Mouse (Mus musculus): ENCODE measurements around the gene Myo3a. TPM values are rescaled to one million over a fixed set of nuclear protein-coding genes. Genes with fewer than 3 reads are reported as not detected.
"Not testable (repeated sequence)": the region's sequence is repeated elsewhere in the genome, so short reads cannot be mapped to it uniquely, and the experiment has no call there.

The Myo3a gene
- not detected for polyA plus RNA-seq (2017; shearing (Covaris generic))

DNA sequence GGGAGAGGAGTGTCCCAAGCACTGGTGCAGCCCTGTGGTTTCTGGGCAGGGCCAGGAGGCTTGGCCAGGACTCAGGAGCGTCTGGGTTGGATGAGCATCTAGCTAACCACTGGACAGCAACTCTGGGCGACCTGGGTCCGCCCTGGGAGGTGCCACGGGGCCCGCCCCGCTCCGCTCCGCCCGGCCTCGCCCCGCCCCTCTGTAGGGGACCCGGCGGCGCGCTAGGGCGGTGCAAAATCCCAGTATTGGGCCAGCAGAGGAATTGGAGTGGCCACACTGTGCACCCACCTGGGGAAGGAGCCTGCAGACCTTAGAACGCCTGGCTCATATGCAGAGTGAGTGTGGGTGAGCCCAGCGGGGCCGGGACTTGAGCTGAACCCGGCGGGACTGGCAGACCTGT, at the start of gene Myo3a:
TSS of gene Myo3a (plus strand) at position 196 of the 400 bp plus-strand sequence.
- no peak for ATAC-seq

DNA sequence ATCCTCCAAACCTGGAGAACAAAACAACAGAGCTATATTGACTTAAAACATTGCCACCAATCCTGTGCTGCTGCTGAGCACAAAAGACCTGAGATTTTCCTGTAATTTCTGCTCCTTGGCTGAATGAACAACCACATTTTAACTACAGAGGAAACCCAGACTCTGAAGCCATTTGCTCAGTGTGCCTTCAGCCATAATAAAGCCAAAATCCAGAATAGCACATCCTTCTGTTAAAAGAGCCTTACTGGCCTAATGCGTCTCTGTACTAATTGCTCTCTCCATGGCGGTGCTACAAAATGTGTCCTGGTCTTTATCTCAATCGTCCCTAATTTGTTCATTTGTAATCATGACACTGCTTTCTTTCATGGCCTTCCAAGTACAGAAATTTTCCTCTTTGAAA, 23.2 kb downstream of the Myo3a start:
- ATAC-seq: no peak

DNA sequence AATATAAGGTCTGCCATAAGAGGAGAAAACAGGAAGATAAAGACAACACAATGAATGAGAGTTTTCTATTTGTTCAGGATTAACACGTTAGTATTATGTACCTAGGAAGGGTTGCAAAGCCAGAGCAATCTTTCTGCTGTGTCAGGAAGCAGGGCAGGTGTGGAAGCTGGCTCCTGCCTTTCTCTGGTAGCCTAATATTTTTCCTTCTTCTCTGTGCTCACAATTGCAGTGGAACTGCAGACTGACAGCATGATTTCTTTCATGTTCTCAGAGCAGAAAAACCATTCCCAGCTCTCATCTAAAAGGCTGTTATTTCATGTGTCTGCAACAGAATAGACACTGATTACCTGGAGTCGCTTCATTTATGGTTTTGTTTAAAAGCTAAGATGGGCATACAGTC, 23.7 kb downstream of the Myo3a start:
- no peak for ATAC-seq

DNA sequence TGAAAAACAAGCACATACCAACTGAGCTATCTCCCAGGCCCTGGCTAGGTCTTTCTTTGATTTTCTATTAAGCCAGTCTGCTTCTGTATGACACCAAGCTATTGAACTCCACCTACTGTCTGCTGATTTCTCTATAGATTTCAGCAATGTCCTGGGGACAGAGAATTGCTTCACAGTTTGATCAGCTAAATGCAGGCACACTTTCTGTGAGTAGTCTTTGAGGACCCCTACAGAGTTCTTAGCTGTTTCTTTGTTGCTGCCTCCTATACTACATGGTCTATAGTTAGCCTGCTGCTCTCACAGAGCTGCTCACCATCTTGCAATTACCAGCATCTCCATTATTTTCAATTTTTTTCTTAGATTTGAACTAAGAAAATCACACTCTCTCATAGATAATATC, 28.3 kb downstream of the Myo3a start:
- no peak for ATAC-seq

DNA sequence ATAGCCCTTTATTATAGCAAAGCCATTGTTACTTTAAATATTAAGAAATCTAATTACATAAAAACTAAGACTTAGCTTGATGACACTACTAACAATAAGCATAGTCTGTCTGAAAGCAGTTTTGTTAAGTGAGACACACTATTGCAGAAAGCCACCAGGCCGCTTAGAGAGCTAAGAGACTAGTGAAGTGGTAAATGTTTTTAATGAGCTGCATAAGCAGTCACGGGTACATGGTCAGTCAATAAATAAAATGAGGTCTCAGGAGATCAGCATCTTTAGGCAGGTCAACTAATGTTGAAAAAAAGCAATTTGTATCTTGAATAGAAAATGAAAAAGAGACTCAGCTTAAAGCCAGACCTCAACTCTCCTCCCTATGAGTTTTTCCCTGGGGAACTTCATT, 44.3 kb downstream of the Myo3a start:
- ATAC-seq: no peak

DNA sequence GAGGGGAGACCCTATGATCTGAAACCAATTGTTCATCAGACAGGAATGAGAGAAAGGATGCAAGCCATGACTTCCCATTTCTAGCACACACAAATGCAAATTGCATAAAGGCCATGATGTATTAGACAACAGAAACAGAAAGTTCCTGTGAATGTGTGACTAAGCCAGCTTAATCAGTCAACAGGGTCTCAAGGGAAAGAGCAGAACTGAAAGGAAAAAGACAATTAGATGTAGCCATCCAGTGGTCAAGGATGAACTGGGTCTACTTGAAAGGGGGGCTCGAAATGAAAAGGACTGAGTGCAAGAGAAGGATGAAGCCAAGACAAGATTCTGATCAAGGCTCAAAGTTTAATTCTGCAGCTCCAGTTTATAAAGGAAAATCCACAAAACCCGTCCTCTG, 58.1 kb downstream of the Myo3a start:
- no peak for ATAC-seq

DNA sequence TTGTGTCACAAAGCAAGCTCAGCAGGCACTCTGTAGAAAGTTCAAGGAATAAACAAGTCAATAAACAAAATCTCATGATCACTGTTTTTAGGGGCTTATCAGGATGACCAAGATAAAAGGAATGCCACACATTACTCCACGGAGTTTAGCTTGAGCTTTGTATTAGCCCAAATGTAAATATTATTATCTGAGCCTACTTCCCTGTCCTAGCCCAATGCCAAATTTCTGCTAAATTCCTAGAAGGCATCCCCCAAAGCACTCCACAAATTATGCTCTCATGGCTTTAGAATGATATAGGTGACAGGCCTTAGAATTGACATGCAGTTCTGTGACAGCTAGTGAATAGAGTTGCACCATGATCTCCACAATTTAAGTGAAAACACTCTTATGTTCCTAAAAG, 58.5 kb downstream of the Myo3a start:
- no peak for ATAC-seq

DNA sequence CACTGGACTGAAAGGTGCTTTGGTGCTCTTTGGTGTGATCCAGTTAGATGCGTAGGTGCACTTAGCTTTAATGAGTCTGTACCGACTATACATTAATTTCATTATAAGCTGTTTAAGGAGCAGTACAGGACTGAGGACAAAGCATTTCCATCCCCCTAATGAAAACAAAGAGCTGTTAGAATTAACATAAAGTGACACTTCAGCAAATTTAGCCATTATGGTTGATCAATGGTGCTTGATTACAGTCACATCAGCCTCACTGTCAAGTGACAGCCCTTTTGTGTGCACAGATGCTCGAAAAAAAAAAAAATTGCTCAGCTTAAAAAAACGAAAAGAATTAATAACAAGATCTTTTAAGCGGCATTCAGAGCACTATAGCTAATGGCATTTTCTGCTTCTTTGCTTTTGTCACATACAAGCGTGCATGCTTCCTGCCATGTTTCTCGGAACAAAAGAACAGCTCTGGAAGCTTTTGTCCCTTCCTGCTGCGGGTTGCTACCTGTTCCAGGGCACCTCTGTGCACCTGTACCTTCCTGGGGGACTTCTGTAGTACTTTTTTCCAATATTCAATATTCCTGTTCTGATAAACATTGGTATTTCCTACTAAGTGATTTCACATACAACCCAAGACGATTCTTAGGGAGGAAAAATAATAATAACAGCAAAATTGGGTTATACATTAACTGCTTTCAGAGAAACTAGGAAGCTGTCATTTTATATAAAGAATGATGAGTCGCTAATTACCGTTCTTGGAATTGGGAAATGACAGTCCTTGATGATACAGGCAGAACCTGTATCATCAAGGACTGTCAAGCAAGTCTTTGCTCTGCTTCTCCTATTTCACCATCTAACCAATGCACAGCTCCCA, 66.5 kb downstream of the Myo3a start:
- ATAC-seq: no peak

DNA sequence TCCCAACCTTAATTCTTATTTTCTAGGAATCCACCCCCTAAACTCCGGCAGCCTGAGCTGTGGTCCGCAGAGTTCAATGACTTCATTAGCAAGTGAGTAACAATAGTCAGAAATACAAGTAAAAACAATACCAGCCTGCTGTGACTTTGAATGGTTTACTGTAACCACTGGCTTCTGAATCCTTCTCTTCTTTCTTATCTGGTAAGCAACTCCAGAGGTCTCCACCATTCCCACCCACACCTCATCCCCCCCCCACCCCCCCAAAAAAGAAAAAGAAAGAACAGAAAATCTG, 67.1 kb downstream of the Myo3a start:
- no peak for ATAC-seq

DNA sequence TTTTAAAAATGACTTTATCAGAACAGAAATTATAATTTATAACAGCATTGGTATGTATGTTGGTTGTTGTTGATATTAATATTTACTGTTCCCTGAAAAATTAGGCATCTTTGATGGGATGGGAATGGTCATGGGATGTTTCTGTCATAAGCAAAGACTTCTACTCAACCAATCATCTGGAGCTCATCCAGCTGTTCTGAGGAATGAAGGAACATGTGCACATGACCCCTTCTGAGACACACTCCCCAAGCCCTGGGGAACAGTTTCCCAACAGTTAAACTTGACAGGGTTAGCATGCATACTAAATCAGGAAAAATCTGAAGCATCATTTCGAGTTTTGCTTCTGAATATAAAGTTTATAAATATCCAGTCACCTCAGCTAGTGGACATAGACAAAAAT, 70.6 kb downstream of the Myo3a start:
- no peak for ATAC-seq

DNA sequence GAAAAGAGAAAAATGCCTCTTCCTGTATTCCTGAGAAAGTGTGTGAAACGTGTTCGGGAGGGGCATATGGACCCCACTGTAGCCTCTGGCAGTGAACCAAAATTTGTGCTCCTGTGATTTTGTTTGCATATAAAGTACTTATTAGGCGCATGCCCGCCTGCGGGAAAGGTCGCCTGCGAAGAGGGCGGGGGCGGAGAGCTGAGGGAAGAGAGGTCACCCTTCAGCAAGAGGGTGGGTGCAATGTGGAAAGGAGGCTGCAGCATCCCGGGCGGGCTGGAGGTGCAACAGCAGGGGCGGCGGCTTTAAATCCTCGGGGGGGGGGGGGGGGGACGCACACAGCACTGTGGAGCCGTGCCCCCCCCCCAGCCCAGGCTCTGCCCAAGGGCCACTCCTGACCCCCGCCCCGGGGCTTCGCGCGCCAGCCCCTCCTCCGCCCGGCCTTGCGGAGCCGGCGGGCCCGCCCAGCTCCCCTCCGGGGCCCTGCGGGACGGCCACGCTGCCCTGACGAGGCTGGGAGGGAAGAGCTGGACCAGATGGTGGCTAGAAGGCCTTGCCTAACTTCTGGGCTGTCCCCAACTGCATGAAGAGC, 111.1 kb downstream of the Myo3a start:
- ATAC-seq: no peak

DNA sequence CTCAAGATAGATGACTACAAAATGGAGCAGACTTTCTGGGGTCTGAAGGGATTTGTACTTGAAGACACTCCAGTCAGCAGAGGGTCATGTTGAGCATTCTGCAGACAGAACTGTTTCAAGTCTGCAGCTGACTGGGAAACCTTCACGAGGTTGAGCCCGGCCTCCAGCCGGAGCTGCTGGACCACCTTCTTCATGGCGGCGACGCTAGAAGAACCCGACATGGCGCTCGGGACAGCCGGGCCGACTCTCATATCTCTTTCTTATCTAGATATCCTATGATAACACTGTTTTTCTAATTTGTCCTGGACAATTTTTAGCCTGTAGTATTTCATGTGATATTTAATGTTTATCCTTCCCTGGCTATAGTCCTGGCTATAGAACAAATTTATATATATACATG, 183.2 kb downstream of the Myo3a start:
- not testable (repeated sequence) for ATAC-seq

DNA sequence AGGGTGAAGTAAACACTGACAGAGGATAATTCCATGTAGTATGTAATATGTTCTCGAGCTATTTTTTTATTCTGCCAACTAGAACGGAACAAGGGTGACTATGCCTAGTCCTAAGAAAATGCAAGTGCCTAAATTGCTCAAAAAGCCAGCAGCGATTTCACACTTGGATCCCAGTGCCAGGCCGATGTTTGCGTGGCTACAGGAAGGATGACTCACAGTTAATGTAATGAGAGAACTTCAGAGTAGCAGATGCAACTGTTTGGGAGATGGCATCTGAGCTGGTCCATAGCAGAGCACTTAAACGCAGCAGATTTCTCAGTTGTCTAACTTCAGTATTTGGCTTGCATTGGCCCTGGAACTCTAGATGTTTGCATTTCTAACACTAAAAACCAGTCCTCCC, 321.1 kb downstream of the Myo3a start:
- no peak for ATAC-seq

DNA sequence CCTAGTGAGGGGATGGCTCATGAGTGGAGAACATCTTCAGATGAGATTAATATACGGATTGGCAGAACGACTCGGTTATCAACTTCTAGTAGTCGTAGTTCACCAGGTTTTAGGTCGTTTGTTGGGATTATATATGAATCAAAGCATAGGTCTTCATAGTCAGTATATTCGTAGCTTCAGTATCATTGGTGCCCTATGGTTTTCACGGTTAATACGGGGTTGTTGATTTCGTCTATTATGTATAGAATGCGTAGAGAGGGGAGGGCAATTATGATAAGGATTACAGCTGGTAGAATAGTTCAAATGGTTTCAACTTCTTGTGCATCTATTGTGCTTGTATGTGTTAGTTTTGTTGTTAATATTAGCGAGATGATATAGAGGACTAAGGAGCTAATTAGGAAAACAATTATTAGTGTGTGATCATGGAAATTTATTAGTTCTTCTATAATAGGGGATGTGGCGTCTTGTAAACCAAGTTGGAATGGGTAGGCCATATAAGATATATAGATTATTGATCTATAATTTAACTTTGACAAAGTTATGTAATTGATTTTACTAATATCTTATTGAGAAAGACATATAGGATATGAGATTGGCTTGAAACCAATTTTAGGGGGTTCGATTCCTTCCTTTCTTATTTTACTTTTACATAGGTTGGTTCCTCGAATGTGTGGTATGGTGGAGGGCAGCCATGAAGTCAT, 360.3 kb downstream of the Myo3a start:
- ATAC-seq: peak; percentile 59

DNA sequence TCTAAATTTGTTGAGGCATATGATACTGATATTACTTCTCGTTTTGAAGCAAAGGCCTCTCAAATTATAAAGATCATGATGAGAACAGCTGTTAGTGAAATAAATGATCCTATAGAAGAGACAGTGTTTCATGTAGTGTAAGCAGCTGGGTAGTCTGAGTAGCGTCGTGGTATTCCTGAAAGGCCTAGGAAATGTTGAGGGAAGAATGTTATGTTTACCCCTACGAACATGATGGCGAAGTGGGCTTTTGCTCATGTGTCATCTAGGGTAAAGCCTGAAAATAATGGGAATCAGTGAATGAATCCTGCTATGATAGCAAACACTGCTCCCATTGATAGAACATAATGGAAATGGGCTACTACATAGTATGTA, 360.9 kb downstream of the Myo3a start:
- not testable (repeated sequence) for ATAC-seq

DNA sequence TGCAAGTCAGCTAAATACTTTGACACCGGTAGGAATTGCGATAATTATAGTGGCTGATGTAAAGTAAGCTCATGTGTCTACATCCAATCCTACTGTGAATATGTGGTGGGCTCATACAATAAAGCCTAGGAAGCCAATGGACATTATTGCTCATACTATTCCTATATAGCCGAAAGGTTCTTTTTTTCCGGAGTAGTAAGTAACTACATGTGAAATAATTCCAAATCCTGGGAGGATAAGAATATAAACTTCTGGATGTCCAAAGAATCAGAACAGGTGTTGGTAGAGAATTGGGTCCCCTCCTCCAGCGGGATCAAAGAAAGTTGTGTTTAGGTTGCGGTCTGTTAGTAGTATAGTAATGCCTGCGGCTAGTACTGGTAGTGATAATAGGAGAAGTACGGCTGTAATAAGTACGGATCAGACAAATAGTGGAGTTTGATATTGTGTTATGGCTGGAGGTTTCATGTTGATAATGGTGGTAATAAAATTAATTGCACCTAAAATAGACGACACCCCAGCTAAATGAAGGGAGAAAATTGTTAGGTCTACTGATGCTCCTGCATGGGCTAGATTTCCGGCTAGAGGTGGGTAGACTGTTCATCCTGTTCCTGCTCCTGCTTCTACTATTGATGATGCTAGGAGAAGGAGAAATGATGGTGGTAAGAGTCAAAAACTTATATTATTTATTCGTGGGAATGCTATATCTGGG, 361.5 kb downstream of the Myo3a start:
- peak; percentile 57 for ATAC-seq

DNA sequence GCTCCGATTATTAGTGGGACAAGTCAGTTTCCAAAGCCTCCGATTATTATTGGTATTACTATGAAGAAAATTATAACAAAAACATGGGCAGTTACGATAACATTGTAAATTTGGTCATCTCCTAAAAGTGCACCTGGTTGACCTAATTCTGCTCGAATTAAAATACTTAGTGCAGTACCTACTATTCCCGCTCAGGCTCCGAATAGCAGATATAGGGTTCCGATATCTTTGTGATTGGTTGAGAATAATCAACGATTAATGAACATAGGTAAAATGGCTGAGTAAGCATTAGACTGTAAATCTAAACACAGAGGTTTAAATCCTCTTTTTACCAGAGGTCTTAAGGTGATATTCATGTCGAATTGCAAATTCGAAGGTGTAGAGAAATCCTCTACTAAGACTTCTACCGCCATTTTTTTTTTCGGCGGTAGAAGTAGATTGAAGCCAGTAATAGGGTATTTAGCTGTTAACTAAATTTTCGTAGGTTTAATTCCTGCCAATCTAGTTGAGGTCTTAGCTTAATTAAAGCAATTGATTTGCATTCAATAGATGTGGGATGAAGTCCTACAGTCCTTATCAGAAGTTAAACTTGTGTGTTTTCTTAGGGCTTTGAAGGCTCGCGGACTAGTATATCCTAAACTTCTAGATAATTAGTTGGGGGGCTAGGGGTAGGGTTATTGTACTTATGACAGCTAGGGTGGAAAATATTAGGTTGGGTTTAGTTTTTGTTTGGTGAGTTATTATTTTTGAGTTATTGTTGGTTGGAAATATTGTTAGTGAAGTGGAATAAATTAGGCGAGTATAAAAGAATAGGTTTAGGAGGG, 362.3 kb downstream of the Myo3a start:
- peak; percentile 68 for ATAC-seq

DNA sequence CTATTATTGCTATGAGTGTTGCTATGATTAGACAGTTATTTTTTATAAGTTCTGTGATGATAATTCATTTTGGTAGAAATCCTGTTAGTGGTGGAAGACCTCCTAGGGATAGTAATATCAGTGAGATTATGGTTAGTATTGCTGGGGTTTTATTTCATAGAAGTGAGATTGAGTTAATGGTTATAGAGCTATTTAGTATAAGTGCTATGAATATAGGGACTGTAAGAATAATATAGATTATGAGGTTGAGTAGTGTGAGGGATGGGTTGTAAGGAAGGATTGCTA, 362.8 kb downstream of the Myo3a start:
- no peak for ATAC-seq

DNA sequence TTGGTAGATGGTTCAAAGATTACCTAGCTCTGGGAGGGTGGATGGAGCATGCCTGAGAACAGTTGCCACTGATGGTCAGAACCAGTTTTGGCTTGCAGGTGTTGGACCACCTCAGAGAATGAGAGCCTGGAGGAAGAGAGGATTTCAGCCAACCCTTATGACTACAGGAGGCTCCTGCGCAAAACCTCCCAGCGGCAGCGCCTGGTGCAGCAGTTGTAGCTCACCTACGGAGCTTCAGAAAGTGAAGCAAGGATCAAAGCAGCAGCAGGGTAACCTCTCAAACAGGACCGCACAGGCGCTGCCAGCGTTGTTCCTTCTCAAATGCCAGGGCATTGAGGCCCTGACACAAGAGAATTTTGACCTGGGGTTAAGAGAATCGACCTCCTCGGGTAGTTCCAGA, 390.6 kb downstream of the Myo3a start:
- ATAC-seq: no peak

DNA sequence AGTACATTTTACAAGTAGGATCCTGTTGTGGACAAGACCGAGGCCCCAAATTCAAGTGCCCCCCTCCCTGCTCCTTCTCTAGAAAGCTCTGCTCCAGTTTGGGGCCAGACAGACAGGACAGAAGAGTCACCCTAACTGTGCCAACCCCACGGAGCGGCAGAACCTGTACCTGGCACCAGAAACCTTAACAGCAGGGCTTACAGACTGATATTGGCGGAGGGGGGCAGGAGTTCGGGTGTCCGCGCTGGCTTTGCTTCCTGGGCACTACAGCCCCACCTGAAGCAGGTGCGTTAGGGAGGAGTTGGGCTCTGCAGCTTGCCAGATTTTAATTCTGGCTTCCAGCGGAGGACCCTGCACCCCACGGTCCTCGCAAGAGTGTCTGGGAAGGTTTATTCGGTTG, 392.1 kb downstream of the Myo3a start:
- no peak for ATAC-seq

DNA sequence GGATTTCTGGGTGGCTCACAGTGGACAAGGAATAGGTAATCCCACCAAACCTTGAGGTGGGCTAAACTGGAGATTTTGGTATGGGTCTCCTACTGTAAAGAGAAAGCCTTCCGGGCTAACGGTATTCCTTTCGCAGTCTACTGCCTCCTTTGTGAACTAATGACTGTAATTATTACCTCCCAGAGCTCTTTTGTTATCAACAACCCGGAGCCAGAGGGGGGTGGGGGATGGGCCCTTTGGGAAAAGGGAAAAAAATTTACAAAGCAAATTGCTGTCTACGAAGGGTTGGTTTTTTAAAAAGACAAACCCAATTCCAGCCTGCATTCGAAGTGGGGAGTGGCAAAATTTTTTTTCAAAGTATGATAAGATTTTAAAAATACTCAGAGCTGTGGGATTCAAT, 392.7 kb downstream of the Myo3a start:
- ATAC-seq: no peak

DNA sequence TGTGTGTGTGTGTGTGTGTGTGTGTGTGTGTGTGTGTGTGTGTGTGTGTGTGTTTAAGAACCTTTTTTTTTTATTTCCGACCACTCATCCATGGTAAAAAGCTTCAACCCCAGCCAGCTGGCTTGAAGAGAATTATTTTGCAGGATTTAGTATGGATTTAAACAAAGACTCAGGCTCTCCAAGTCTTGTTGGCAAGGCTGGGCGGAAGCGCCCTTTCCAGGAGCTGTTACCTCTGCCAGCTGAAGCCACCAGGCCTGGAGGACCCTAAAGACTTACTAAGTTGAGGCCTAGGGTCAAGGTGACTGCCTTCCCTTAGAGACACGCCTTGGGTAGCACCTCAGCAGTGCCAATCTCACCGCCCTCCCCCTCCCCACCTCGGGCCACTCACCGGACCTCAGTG, 393.2 kb downstream of the Myo3a start:
- no peak for ATAC-seq

All from inflammation-experienced regulatory T-cells, adult 6 months (primary cell).